In the genomic region with DNA sequence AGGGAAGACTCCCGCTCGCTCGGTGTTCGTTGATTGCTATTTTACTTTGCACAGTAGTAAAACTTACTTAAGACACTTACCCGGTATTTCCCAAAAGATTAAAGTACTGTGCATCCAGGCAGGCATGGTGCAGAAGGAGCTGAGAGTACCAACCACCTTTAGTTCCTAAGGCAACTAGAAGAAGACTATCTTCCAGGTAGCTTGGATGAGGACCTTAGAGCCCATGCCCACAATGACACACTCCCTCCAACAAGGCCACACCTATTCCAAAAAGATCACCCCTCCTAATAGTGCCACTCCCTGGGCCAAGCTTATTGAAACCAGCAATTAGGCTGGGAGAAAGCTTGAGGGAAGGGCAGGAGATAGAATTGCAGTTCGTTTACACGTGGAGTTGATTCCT, we compare ENCODE assay signal across 1 mouse cellular context.
TF ChIP-seq lines count a peak whose summit lies in the region.

No protein-coding gene starts in this region.

TF ChIP-seq in ES-E14, 5 proteins besides CTCF, POLR2A, EP300 and RAD21 (continued from another document):
- TF ChIP-seq ZC3H11A (IDR thresholded peaks at IDR 0.05; ENCODE audit: borderline replicate concordance, low read depth, low read length), result no peak
- no peak for TF ChIP-seq HCFC1 (IDR thresholded peaks at IDR 0.05; ENCODE audit: borderline replicate concordance, insufficient read depth, low read length)
- no peak for TF ChIP-seq ZNF384 (IDR thresholded peaks at IDR 0.05; ENCODE audit: low read depth, low read length)
